Mouse (Mus musculus): Measurements from ENCODE around the gene C2cd4a.

The C2cd4a gene

DNA sequence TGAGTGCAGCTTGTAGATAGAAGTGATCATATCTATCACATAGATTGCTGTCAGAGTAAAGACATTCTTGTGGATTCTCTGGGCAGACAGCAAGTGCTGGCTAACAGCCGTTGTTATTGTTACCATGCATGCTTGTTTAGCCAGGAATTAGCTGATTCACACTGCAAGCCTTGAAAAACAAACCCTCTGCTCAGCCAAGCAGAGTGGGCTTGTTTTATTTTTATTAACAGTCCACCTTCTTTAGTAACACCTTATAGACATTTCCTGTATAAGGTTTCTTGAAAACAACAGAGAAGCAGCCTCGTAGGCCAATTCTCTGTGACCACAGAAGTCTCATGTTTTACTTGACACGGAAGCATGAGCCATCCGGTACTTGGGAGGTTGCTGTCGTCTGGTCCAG is 2.4 kb upstream of the C2cd4a start:
- in situ Hi-C loops (cut with MboI, MseI): loop anchor here (5.0 kb wide), 1 partner anchor 138 kb away; no protein-coding TSS in a partner anchor

DNA sequence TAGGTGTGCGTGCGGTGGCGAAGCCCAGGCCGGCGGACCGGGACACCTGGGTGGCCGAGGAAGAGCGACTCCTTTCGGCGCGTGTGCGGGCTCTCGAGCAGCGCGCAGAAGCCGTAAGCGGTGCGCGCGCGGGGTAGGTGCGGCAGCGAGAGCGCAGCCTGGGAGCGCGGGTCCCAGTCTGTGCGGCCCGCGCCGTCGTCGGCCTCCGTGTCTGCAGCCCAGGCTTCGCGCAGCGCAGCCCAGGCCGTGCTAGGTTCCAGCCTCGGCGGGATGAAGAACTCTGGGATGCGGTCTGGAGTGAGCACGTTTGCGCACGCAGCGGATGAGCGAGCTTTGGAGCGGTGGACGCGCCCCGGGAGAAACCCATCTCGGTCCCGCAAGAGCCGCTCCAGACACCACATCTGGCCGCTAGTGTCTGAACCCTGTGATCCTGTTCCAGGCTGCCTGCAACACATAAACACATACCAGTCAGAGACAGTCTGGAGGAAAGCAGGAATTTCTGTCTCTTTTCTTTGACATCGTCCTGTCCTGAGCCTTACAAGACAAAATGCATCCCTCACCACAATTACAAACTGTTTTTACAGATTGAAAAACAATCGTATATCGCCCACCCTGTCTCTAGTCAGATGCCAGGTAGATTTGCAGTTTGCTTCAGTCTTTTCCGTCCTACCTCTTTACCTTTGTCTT is 628 bp downstream of the C2cd4a start:
- in situ Hi-C loops (cut with MboI, MseI): loop anchor here (5.0 kb wide), 1 partner anchor 141 kb away; no protein-coding TSS in a partner anchor

DNA sequence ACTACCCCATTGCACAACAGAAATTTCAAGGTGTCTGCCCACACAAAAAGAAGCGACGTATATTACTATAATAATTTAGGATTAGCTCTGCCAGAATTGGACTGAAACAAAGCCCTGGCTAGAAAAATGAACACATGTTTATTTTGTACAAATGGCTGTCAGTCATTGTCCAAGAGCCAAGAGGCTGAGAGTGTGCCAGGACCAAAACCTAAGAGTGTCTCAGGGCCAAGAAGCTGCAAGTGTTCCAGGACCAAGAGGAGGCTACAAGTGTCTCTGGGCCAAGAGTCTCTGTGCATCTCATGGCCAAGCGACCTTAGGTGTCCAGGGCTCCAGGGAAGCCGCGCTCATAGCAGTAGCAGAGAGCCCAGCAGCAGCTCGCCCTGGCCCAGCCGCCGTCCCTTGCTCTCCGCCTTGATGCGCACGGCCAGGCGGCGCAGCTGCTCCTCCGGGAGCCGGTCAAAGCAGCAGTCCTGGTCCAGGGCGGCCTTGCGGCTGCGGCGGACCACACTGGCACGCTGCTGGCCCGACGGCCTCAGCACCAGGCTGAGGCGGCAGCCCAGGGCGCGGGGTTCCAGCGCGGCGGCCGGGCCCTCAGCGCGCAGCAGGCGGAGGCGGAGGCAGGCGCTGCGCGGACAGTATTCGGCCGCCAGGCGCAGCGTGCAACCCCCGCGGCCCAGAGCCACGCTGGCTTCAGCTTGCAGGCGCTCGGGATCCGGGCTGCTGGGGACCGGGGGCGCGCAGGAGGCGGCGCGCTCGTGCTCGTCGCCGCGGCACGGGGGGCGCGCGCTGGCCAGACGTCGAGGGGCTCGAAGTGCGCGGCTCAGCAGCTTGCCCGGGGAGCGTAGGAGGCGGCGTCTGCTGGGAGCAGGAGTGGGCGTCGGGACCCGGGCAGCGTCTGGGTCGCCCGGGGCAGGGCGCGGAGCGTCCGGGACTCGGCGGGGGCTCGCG is 1.4 kb downstream of the C2cd4a start:
- in situ Hi-C loops (cut with MboI, MseI): loop anchor here (5.0 kb wide), 1 partner anchor 142 kb away; no protein-coding TSS in a partner anchor

DNA sequence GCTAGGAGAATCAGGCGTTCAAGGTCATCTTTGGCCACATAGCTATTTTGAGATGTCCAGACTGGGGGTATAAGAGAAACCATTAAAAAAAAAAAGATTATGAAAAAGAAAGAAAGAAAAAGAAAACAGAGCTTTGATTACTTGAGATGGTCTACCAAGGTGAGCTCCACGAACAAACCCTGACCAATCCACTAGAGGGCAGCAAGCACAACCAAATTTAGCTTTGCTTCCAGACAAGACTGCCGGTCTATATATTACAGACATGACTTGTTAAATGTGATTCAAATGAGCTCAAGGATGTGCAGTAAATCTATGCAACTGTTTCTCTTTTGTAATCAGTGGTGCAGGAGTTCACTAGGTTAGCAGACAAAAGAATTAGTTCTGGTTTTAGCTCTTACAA is 3.9 kb downstream of the C2cd4a start:
- in situ Hi-C loops (cut with MboI, MseI): no loop called here

DNA sequence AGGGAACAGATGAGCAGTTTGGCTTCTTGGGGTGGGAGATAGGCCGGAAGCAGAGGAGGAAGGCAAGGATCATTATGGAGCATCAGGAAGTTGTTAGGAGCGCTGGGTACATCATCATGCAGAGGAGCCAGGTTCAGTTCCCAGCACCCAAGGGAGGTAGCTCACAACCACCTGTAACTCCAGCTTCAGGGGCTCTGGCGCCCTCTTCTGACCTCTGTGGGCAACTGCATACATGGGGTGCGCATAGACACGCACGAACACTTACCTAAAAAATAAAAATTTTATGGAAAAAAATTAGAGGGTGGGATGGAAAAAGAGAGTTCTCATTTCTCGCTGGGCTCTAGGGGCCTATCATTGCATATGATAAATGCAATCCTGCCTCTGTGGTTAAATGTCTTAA is 6.6 kb downstream of the C2cd4a start:
- in situ Hi-C loops (cut with MboI, MseI): no loop called here

DNA sequence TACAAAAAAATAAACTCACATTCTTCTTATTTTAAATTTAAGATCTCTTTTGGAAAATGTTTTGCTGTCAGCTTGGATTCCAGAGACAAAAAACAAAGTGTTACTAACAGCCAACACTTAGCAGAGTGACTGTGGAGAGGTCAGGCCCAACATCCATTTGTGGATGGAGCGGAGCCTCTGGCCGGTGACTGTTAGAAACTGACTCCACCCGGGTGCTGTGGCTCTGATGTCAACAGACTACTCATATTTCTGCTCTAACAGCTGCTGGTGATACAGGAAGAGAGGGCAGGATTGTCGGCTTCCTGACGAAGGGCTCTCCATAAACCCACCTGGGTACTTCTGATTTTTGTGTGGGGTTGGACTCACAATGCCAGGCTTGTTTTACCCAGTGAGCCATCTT is 9.0 kb downstream of the C2cd4a start:
- in situ Hi-C loops (cut with MboI, MseI): no loop called here

DNA sequence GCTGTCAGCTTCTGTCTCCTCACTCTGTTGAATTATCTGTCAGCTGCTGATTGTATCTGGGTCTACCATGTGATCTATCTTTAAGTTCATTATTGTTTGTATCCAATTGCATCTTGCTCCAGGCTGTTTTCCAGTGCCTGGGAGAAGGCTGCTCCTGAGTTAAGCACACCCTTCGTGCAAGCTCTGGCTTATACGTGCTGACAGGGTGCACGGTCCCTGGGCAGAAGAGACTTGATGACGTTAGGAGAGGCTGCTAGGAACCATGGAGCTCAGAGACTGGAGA is 13.5 kb downstream of the C2cd4a start:
- in situ Hi-C loops (cut with MboI, MseI): no loop called here

DNA sequence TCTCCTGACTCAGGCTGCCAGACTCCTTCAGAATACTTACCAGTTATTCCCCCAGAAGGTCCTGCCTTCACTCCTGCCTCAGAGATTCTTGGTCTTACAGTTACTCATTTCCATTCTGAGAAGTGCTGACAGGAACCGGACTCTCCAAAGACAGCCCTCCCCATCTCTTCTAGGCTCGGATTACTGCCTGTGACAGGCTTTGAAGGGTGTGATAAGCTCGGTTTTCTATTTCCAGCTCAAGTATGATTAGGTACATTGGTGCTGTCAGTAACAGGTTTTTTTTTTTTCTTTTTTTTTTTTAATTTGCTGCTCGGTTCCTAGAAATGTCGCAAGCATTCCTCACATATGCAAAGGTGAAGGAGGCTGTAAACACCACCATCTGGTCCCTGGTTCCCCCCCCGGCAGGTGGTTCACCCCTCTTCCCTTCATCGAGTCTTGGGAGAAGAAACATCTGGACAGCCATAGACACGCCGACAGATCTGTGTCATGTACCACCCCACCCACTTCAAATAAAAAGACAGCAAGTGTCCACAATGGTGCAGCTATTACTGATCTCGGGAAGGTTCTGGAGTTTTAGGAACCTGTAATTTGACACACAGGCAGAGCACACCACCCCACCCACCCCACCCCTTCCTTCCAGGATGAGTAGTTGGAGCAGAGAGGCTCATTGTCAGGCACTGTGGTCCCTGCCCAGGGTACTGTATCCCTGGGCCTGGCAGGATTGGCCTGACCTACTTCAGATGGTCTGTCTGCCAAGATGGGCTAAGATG is 14.0 kb downstream of the C2cd4a start:
- in situ Hi-C loops (cut with MboI, MseI): no loop called here

DNA sequence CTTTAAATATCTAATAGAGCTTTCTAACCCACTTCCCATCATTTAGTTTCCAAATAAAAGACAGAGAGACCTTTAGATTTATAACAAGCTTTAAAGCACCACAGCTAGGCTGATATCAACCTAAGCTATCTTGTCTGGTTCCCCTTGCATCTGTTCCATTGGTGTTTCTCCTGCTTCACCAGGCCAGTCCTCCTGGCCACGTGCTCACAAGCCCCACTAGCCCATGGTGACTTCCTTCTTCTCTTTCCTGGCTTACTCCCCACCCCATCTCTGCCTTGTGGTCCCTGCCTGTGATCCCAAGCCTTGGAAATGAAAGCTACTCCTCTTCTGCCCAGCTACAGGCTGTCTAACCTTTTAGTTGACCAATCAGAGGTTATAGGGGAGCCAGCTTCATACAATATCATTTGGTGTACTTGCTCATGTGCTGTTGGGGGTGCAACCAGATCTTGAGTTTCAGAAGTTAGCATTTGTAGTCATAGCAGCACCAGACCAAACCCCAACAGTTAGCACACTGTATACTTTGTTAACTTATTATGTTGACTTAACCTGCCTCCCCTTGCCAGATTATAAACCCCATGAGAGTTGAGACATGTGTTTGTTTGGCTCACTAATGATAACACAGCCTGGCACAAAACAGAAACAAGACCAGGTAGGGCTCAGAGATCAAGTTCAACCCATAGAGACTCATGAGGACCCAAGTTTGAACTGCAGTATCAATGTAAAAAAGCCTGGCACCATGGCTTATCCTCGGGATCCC is 15.8 kb downstream of the C2cd4a start:
- in situ Hi-C loops (cut with MboI, MseI): no loop called here

DNA sequence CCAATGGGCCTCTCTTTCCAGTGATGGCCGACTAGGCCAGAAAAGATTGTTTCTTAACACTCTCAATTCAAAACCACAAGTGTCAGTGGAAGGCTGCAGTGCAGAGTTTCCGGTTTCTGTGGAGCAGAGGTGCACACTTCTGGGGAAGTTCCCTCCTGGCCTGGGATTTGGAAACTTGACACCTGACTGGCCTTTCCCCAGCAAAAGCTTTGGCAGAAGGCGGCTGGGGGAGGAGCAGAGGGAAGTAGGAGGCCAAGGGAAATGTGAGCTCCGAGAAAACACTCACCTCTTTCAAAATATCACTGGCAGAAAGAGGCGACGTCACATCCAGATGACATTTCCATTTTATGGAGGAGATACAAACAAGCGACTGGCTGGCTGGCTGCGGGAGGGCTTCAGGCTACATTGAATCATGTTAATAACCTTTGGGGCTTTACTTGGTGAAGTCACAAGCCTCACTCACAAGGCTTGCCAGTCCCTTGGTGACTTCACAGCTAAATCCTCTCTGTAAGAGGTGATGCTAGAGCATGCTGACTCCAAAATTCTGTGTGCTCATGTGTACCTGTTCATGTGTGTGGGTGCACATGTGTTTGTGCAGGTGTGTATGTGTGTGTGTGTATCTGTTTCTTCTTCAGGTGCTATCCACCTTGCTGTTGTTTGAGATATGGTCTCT is 18.3 kb downstream of the C2cd4a start:
- in situ Hi-C loops (cut with MboI, MseI): no loop called here

DNA sequence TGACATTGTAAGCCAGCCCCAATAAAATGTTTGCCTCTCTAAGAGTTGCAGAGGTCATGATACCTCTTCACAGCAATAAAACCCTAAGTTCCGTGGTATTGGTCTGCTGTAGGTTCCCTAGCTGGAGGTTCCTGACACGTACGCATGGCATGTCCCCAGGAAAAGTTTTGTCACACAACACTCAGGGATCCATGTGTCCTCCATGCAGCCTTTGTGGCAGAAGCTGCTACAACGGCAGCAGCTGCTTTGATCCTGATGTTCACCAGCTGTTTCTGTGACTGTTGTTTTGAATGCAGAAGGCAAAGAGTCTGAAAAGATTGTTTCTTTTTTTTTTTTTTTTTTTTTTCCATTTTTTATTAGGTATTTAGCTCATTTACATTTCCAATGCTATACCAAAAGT is 19.0 kb downstream of the C2cd4a start:
- in situ Hi-C loops (cut with MboI, MseI): no loop called here

DNA sequence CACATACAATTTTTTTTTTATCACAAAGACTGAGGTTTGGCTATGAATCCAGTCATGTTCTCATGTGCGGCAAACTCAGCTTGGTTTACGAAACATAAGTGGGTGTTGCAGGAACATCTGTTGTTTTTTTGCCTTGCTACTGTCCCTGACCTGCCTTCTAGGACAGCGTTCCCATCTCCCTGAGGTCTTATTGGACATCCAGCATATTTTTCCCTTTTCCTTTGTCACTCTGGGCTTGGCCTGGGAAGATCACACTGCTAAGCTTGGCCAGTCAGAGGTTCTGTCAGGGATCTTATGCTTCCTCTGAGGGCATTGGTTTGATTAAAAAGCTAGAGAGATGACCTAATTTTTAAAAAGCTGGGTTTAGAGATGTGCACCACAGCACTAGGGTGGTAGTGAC is 21.0 kb downstream of the C2cd4a start:
- in situ Hi-C loops (cut with MboI, MseI): no loop called here

DNA sequence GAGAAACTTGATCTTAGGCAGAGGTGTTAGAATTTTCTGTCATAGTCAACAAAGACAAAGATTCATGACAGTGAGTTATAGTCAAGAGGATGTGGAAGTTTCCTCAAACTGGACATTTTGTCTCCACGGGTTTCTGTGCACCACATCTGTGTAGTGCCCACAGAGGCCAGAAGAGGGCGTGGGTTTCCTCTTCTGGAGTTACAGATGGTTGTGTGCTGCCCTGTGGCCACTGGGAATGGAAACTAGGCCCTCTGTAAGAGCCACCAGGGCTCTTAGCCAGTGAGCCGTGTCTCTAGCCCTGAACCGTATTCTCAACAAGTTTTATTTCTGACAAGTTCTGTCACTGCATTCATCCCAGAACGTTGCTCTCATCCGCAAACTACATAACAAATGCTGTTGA is 21.6 kb downstream of the C2cd4a start:
- in situ Hi-C loops (cut with MboI, MseI): no loop called here

DNA sequence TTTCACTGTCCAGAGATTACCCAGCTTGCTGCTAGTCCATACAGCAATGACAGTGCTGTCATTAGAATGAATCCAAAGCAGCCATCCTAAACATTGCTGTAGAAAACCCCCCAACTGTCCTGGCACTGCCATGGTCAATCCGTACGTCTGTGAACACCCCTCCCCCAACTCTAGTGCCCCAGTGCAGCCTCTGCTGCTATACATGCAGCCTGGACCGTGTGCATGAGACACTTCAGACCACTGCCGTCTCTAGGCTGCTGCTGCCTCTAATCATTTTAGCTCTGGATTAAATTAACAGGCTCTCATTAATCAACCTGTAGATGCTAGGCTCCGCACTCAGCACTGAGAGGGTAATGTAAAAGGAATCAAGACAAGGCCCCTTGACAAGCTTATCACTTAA is 25.1 kb downstream of the C2cd4a start:
- in situ Hi-C loops (cut with MboI, MseI): no loop called here

DNA sequence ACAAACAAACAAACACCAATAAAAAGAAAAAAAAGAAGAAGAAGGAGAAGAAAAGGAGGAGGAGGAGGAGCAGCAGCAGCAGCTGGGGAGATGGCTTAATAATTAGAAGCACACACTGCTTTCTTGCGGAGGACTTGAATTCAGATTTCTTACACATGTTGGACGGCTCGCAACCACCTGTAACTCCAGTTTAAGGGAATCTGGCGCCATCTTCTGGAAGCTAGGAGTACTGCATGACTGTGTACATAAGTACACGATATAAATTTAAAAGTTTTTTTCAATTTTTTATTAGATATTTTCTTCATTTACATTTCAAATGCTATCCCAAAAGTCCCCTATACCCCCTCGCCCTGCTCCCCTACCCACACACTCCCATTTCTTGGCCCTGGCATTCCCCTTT is 29.9 kb downstream of the C2cd4a start:
- in situ Hi-C loops (cut with MboI, MseI): loop anchor here (5.0 kb wide), 1 partner anchor 90 kb away; no protein-coding TSS in a partner anchor

DNA sequence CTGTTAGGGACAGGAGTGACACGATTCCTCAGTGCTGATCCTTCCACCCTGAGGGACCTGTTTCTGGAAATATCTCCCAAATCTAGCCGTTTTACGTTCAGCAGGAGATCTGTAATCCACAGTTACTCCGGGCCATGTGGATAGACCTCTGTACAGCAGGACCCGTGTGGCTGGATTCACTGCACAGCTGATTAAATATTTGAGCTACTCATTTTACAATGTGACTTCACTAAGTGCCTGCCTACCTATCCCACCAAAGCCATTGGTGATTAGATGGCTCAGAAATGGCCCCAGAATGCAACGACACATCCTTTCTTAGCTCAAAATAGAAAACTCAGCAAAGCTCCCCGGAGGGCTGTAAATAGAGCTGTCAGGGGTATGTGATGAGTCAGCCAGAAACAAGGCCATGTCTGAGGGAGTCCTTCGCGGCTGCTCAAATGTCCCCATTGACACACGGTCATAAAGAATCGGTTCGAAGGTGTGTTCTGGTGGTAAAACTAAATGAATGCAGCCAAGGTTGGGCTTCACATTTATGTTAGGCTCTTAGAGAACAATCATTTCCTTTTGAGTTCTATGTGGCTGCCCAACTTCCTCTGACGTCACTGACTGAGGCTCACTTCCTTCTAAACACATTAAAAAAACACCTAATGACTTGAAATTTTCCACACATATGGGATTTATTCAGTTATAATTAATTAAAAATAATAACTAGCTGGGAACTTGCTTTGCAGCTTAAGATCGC is 32.9 kb downstream of the C2cd4a start:
- in situ Hi-C loops (cut with MboI, MseI): no loop called here

DNA sequence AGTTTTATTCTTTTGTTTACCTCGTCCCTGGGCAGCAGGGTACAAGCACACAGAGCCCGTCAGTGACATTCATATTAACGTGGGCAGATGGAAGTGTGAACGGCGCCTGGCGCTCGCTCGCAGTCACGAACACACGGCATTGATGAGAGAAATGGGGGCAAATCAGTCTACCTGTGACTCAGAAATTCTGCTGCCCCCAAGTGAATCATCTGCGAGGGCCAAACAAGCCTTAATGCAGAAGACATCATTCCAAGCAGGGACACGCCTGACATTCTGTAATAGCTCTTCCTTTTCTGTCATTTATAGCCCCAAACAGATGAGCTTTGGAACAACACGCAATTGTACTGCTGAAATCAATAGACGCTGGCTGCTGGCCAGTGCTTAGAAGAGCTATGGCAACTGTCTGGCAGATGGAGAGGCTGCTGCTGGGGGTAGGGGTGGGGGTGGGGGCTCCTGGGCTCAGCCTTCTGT is 36.9 kb downstream of the C2cd4a start:
- in situ Hi-C loops (cut with MboI, MseI): no loop called here

DNA sequence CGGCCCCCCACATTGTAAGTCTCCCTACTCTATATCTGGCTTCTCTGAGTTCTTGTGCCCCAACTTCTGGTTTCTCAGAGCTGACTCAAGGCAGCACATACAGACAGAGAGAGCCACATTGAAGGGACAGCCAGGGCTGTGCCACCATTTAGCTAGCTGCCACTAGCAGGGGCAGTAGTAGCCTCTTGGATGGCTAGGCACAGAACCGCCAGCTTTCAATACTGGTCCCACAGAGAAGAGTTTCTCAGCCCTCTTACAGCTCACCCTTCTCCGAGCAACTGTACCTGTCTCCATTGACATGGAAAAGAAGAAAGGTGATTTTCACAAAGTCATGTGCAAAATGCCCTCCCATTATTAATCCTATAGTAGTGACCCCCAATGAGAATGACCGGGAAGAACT is 37.5 kb downstream of the C2cd4a start:
- in situ Hi-C loops (cut with MboI, MseI): no loop called here

DNA sequence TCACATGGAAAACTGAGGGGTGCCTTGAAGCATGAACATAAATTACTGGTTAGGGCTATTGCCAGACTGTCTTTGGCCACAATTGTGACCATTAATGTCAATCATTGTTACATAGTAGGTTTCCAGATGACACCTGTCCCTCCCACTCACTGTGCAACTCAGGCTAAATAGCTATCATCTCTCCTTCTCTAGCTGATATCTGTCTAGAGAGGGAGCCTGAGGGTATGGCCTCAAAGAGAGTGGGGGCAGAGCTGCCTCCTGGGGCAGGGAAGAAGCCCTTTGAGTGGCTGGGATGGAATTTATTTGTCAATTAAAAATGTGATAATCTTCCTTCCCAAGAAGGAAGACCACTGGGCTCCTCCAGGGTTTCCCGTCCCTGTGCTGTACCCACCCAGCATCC is 37.9 kb downstream of the C2cd4a start:
- in situ Hi-C loops (cut with MboI, MseI): no loop called here

DNA sequence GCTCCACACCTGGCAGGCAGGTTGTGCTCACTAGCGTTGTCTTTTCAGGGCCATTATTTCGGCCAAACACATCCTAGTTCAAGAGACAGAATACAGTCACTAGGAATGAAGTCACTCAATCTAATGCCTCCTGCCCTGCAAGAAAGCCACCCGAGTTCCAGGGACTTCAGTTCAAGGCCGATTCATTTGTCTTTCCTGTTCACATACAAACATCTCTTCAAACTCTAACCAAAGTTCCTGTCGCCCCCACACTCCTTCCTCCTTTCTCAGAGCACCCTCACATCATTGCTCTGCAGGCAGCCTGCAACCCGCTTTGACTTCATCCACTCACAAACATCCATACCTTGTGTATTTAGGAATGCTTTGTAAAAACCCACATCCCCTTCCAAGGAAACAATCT is 38.6 kb downstream of the C2cd4a start:
- in situ Hi-C loops (cut with MboI, MseI): no loop called here

Measured in T-helper 1 cell (primary cell).